Mouse (Mus musculus): ENCODE results near the gene Ambra1.

Gene Ambra1

GRCm38 (mm10) chr2:91939303-91939935, 209.5 kb downstream of the Ambra1 start:
- no peak for DNase-seq

DNA sequence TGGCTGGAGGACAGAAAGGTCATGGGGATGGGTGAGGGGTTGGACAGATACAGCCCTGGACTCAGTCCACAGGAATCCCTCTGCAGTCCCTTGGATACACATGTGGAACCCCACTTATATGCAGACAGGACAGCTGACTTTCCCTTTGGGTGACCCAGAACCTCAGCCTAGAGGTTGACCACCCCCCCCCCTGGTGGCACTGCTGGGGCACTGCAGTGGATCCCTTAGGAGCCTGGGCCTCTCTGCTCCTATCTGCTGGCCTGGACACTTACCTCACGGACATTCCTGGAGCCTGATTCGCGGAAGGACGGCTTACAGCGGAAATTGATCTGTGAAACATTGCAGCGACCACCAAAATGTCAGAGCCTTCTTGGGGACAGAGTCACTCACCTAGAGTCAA, 212.4 kb downstream of the Ambra1 start:
- no peak for DNase-seq

DNA sequence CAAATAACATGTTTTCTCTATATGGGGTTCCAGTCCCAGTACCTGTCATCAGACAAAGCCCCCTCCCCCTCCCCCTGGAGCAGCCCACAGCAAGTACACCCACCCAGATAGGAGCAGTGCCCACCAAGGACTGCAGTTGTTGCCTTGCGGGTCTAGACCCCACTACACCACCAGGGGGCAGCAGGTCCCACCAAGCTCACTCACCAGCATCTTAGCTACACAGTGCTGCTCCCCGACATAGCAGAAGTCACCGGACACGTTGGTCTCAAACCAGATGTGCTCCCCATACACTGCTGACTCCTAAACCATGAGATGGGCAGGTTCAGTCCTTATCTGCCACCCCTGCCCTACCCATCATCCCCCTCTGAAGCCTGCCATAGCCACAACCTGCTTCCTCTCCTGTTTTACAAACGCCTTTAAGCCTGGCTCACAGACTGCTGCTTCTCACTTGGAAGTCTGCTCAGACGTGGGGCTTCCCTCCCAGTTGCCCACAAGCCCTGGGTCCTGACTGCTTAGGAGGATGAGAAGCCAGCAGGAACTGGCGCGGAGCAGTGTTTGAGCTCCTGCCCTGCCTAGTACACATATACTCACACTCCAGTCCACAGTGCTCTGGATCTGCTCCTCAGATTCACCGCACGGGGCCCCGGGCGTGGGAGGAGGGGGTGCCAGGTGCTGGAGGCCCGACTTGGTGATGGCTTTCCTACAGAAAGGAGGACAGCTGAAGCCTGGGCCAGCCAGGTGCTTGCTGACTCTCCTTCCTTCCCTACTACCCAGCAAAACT, 214.4 kb downstream of the Ambra1 start:
- DNase-seq, result peak; percentile 84

DNA sequence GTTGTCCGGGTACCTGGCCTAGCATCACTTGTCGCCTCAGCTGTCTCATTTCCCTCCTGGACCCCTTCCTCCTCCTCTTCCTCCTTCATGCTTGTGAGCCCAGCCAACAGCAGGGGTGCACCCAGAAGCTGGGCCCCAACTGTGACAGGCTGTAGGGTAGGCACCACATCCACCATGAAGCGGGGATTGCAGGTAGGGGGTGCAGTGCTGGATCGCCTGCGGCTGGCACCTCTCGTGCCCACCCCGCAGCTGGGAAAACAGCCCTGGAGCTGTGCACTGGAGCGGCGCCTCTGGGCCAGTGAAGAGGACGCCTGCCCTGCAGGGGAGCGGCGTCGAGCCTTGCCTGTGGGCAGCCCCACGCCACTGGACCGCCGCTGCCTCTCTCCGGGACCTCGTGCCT, 215.5 kb downstream of the Ambra1 start, which contains the start of gene Gm9821:
Gene Gm9821, plus strand, starts transcription at position 221 of the 400 bp plus-strand sequence.
- no peak for DNase-seq

GRCm38 (mm10) chr2:91946836-91947235, 216.9 kb downstream of the Ambra1 start:
- peak; percentile 63 for DNase-seq

GRCm38 (mm10) chr2:91947397-91948150, 217.6 kb downstream of the Ambra1 start:
- peak; percentile 76 for DNase-seq

GRCm38 (mm10) chr2:91948151-91948509, 218.2 kb downstream of the Ambra1 start:
- peak; percentile 75 for DNase-seq

DNA sequence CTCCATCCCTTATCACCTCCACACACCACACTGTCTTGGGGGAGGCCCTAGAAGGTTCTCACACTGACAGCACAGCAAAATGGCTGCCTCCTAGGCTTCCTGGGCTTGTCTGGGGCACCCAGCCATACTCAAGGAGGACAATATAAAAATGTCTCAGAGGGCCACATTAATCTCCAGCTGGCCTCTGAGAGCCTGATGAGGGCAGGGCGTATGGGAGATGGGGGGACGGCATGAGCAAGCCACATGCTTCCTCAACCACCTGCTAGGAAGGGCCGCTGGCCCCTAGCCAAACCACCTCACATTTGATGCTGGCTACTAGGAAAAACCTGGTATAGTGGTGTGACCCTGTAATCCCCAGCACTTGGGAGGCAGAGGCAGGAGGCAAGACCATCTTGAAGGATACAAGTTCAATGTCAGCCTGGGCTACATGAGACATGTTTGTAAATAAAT, 218.9 kb downstream of the Ambra1 start:
- DNase-seq, result peak; percentile 65

GRCm38 (mm10) chr2:91949411-91950274, 219.7 kb downstream of the Ambra1 start:
- DNase-seq, result peak; percentile 84

DNA sequence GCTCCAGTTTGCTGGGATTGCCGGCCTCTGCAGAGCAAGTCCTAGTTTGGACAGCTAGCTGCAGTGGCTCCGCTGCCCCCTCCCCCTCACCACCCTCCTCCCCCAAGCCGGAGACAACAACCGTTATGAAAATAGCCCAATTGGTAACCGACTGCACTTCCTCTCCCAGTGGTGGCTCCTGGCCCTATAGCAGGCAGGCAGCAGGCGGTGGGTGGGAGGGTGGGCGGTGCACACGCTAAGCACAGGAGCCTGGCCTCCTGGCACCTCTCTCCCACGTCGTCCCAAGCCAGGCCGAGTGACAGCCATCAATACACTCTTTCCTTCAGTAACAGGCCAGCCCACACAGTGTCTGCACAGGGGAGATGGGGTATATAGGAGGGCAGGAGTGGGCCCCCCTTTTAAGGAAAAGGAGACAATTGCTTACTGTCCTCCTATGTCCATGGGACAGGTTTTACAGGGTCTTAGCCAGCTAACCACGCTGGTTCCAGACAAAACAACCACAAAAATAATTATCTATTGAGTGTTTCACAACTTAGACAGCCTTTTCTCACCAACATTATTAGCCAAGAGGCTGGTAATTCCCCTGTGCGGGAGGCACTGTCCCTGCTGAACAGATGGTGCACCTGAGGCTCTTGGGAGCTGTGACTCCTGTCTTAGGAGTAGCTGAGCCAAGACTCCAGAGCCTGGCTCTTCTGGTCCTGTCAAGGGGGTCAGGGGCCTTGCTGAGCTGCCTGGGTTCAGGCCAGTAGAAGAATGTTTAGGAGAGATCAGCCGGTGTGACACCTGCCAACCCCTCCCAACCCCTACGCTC, 220.5 kb downstream of the Ambra1 start:
- peak; percentile 81 for DNase-seq

DNA sequence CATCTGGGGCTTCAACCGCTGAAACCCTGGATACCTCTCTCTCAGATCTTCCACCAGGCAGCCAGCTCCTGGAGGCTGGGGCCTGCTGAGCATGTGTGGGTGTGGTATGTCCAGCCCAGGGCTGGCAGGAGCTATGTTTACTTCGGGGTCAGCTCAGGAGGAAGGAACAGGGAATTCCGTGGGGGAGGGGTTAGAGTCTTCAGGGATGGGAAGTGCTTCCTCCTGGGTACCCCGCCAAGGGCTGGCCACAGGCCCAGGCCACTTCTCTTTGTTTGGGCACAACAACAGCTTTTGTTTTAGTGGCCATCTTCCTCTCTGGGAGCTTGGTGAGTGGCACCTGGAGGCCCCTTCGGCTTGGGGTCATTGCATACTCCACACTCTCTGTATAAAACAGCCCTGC, 223.9 kb downstream of the Ambra1 start:
- DNase-seq, result peak; percentile 38

DNA sequence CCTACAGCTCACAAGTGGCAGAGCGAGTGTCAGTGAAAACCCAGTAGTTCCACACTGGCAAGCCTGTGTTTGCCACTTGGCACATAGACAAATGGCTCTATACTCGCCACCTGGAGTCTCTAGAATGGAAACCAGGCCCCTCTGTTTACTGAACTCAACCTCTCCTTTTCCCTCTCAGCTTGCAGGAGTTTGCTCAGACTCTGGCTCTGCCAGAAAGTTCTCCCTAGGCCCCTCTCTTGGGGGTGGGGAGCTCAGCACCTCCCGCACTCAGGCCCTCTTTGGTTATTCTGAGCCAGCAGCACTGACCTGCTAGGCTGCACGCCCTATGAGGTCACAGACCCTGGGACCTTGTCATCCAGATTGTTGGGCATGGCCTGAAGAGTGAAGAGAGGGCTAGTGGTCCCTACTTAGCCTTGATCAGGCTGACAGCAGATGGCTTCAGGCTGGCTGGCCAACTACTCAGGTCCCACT, 225.2 kb downstream of the Ambra1 start:
- no peak for DNase-seq

- DNase-seq, result no peak
Measured at GRCm38 (mm10) chr2:91955875-91956274, 225.9 kb downstream of the Ambra1 start.

DNA sequence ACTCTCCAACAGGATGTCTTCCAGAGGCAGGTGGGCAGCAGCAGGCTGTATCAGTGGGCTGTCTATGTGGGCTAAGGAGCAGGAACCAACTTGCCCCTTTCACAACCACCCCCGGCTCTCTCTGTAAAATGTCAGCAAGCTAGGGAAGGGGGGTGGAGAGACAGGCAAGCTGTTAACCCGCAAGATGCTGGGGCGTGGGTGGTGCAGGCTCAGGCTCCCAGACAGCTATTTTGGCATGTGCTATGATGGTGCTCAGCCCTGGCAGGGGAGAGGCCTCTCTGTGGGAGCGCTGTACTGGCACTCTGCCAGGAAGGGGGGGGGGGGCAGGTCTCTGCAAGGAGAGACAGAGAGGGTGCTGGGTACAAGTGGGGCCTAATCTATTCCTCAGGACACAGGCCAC, 227.2 kb downstream of the Ambra1 start:
- peak; percentile 72 for DNase-seq

GRCm38 (mm10) chr2:91958049-91958448, 228.1 kb downstream of the Ambra1 start:
- no peak for DNase-seq

- peak; percentile 72 for DNase-seq
Measured at GRCm38 (mm10) chr2:91958701-91959457, 228.9 kb downstream of the Ambra1 start.

DNA sequence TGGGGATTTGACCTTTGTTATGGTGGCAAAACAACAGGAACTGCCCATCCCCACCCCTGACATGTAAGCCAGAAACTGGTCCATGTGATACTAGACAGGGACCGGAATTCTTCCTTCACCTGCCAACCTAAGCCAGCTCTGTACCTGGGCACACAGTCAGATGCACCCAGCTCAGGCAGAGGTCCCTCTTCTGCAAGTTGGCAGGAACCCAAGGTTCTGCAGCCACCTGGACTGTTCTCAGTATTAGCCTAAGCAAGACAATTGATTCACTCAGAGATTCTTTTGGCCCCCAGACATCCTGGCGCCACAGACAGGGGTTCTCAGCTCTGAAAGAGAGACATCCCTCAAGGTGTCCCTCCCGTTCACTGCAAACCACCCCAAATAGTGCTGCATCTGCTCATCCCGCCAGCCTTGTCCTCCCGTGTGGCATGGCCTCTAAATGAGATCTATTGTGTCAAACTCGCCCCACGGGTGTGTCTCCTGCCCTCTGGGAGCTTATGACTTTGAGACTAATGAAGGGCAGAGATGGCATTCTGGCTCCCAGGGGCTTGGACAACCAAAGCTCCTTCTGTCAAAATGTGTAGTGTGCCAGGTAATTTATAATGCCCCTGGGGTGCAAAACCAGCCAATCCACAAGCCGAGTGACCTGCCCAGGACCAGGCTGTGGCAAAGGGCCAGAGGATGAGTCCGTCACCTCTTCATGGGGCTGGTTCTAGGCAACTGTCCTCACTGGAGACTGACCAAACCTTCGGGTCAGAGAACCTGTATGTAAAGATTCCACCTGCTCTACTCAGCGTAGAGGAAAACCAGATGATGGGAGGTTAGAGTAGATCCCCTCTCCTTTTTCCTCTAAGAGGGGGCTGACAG, 229.8 kb downstream of the Ambra1 start:
- no peak for DNase-seq

GRCm38 (mm10) chr2:91960459-91960858, 230.5 kb downstream of the Ambra1 start:
- DNase-seq, result no peak

GRCm38 (mm10) chr2:91961901-91962761, 232.2 kb downstream of the Ambra1 start:
- no peak for DNase-seq

All from liver (tissue).